Mouse (Mus musculus) liver, adult (tissue): ENCODE data around the gene Lmx1a.

Experiments used
- GATA4 ChIP-seq: IDR thresholded peaks from 2 replicates; pipeline ENCODE4 v1.6.1; 2014; ENCODE audit warnings: mild to moderate bottlenecking, low read length; ENCODE audit not compliant: insufficient replicate concordance

Gene Lmx1a

GRCm38 (mm10) chr1:167878354-167878753, 189.3 kb downstream of the Lmx1a start:
- no peak for TF ChIP-seq GATA4

GRCm38 (mm10) chr1:167885776-167886175, 196.7 kb downstream of the Lmx1a start:
- TF ChIP-seq GATA4 = no peak

- TF ChIP-seq GATA4 = no peak
Measured at GRCm38 (mm10) chr1:167888120-167888519, 199.1 kb downstream of the Lmx1a start.

GRCm38 (mm10) chr1:167888816-167889215, 199.8 kb downstream of the Lmx1a start:
- no peak for TF ChIP-seq GATA4

- no peak for TF ChIP-seq GATA4
Measured at GRCm38 (mm10) chr1:167896234-167896633, 207.2 kb downstream of the Lmx1a start.
